Mouse (Mus musculus): ENCODE data around the gene Rcc2. TPM values are rescaled to one million over a fixed set of nuclear protein-coding genes. Genes with fewer than 3 reads are reported as not detected.

The Rcc2 gene
- polyA plus RNA-seq, 1 experiment from 2014 or later: 29.0 TPM

DNA sequence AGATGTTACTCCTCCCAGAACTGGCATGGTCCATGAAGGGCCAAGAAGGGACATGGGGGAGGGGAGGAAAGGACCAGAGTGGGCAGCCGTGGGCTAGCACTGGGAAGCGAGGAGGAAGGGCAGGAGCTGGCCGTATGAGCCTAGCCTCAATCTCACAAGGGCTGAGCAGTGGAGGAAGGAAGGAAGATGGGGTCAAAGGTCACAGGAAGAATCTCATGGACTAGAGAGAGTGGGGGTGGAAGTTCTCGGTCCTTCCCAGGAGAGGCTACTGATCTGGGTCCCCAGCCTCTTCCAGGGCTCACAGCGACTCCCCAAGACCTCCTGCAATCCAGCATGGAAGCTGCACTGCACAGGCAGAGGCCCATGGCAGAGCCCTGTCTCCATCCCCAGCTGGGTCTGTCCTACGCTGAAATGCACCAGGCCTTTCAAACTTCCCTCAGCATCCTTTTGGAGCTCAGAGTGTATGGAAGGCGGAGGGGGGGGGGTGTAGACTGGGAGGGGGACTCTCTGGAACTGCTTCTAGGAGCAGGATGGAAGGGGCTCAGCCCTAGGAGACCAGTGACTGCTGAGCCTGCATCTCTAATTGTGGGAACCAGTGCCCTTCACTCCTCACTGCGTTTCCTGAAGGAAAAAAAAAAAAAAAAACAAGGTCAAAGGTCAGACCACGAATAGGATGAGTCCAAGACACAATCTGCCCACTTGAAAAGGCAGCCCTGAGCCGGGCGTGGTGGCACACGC, 26.6 kb upstream of the Rcc2 start:
- Histone ChIP-seq H3K4me1 (peaks cover 14% of the 10 kb centered on the region; the same call in 1 of the 2 replicates), H3K27ac (peak overlapping the region; percentile 62; the same call in 1 of the 2 replicates), H3K27me3 (ENCODE audit: insufficient read depth, poor library complexity, severe bottlenecking) (0 out of 2 replicates have a peak, but pooled peaks cover 6% of the 10 kb centered on the region), H3K4me3 (no peak overlapping the region), H3K9me3 (no peaks in the 10 kb centered on the region), H3K36me3 (no peaks in the 10 kb centered on the region)
- WGBS: 59% methylated on average over 12 of the region's 12 CpGs
- no peak for DNase-seq (ENCODE audit: low spot score)

DNA sequence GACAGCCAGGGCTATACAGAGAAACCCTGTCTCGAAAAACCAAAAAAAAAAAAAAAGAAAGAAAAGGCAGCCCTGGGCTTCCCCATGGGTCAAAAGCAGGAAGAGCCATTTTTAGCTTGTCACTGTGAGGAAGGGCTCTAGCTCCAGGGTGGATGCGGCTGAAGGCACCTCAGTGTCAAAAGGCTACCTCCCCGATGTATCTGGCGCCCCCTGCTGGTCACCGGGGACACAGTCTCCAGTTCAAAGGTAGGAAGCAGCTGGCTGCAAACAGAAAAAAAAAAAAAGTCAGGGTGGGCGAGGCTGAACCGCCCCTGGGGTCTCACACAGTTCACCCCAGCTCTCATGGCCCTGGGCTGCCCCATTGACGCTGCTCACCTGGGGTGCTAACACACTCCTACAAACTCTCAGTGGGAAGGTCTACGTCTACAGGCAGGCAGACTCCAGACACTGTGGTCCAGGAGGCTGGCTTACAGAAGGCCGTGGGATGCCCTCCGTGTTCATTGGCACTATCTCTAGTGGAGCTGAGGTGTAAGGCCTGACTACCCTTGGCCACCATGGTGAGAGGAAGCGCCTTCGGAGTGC, 25.9 kb upstream of the Rcc2 start:
- peak; percentile 90 for DNase-seq (ENCODE audit: low spot score)
- H3K4me3 ChIP-seq: no peak overlapping the region
- H3K4me1 ChIP-seq: peaks cover 14% of the 10 kb centered on the region
- H3K9me3 ChIP-seq: no peaks in the 10 kb centered on the region
- H3K27ac ChIP-seq: 0 out of 2 replicates have a peak overlapping the region, but pooled peaks have one; percentile 38
- WGBS: 25% methylated on average over 13 of the region's 13 CpGs
- H3K27me3 ChIP-seq (ENCODE audit: insufficient read depth, poor library complexity, severe bottlenecking): 0 out of 2 replicates have a peak, but pooled peaks cover 6% of the 10 kb centered on the region
- H3K36me3 ChIP-seq: no peaks in the 10 kb centered on the region

DNA sequence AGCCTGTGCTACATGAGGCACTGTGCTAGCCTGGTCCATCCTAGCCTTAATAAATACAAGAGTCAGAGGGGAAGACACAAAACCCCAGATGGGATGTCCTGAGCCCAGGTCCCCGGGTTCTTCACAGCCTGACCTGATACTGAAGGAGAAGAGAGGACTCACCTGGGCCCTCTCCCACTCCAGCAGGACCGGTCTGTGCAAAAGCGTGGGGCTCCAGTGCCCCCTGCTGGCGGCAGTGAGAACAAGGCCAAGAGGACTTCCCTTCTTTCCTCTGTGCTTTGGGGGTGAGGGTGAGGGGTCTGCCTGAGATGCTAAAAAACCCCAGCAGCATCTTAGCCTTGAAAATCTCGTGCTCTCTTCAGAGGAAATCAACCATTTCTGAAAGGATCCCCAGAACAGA, 21.3 kb upstream of the Rcc2 start:
- no peak overlapping the region for H3K4me3 ChIP-seq
- H3K27me3 ChIP-seq (ENCODE audit: insufficient read depth, poor library complexity, severe bottlenecking): no peaks in the 10 kb centered on the region
- WGBS: 13% methylated on average over 5 of the region's 5 CpGs
- H3K9me3 ChIP-seq: no peaks in the 10 kb centered on the region
- DNase-seq (ENCODE audit: low spot score): no peak
- peak overlapping the region; percentile 73; the same call in 1 of the 2 replicates for H3K27ac ChIP-seq
- peaks cover 16% of the 10 kb centered on the region for H3K4me1 ChIP-seq
- H3K36me3 ChIP-seq: no peaks in the 10 kb centered on the region

DNA sequence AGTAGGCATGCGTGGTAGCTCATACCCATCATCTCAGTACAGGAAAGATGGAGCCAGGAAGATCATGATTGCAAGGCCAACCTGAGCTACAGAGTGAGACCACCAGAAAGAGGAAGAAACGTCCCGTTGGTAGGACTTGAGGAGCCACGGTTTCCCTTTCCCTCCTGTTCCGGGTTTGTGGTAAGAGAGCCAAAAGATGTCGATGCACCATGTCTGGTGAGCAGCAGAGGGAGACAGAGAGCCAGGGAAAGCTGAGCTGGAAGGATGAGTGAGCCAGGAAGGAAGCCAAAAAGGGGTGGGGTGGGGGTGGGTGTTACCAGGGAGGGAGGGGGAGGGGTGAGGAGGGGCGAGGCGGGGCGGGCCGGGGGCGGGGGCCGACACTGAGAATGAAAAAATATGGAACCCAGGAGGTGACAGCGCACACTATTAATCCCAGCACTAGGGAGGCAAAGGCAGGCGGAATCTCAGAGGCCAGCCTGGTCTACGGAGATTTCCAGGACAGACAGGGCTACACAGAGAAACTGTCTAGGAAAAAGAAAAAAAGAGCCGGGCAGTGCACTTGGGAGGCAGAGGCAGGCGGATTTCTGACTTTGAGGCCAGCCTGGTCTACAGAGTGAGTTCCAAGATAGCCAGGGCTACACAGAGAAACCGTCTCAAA, 20.5 kb upstream of the Rcc2 start:
- H3K27ac ChIP-seq: peak overlapping the region; percentile 73
- peak overlapping the region; percentile 38 for H3K4me3 ChIP-seq

DNA sequence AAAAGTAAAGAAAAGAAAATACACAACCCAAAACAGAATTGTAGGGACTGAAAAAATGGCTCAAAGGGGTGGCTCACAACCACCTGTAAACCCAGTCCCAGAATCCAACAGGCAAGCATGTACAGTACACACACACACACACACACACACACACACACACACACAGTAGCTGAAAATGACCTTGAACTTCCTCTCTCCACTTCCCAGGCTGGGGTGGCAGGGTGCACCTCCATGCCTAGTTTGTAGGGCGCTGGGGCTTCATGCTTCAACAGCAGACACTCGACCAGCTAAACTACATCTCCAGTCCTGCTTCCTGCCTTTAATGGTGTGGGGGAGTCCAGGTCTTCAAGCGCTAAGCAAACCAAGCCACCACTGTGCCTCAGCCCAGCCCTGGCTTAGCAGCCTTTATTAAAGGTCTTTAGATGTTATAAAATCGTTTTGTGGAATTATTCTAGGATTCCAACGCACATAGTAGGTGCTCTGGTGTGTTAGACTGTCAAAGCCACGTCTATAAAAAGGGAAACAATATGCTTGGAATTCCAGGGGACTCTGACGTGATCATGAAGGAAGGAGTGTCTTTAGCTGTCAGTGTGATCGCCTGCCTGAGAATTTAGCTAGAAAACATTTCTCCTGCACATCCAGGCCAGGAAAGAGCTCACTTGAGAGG, 19.5 kb upstream of the Rcc2 start:
- no peak overlapping the region for H3K27ac ChIP-seq
- H3K4me3 ChIP-seq: no peak overlapping the region
- no peaks in the 10 kb centered on the region for H3K36me3 ChIP-seq
- no peaks in the 10 kb centered on the region for H3K27me3 ChIP-seq (ENCODE audit: insufficient read depth, poor library complexity, severe bottlenecking)
- H3K9me3 ChIP-seq: no peaks in the 10 kb centered on the region
- WGBS: 53% methylated on average over 8 of the region's 8 CpGs
- peaks cover 29% of the 10 kb centered on the region for H3K4me1 ChIP-seq
- no peak for DNase-seq (ENCODE audit: low spot score)

More for the DNA sequence above, 20.5 kb upstream of the Rcc2 start:
- DNase-seq (ENCODE audit: low spot score): peak; percentile 88
- H3K36me3 ChIP-seq: no peaks in the 10 kb centered on the region
- 24% methylated on average over 17 of the region's 18 CpGs for WGBS
- H3K9me3 ChIP-seq: no peaks in the 10 kb centered on the region
- no peaks in the 10 kb centered on the region for H3K27me3 ChIP-seq (ENCODE audit: insufficient read depth, poor library complexity, severe bottlenecking)
- peaks cover 25% of the 10 kb centered on the region for H3K4me1 ChIP-seq

DNA sequence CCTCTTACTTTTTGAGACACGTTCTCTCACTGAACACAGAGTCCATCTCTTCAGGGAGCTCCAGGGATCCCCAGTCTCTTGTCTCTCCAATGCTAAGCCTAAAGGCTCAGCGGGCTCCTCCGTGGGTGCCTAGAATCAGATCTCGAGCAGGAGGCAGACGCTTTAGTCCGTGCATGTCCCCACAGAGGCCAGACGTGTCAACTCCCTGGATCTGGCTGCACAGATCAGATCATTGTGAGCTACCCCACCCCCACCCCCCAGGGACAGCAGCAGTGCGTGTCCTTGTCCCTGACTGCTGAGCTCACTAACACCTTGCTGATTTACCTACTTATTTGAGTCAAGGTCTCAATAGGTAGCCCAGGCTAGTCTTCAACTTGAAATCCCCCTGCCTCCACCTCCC, 16.7 kb upstream of the Rcc2 start:
- WGBS: 26% methylated on average over 8 of the region's 8 CpGs
- Histone ChIP-seq H3K27me3 (ENCODE audit: insufficient read depth, poor library complexity, severe bottlenecking) (no peaks in the 10 kb centered on the region), H3K27ac (peak overlapping the region; percentile 76), H3K9me3 (no peaks in the 10 kb centered on the region), H3K4me3 (peak overlapping the region; percentile 45; the same call in 1 of the 2 replicates), H3K36me3 (no peaks in the 10 kb centered on the region), H3K4me1 (peaks cover 34% of the 10 kb centered on the region)
- no peak for DNase-seq (ENCODE audit: low spot score)

DNA sequence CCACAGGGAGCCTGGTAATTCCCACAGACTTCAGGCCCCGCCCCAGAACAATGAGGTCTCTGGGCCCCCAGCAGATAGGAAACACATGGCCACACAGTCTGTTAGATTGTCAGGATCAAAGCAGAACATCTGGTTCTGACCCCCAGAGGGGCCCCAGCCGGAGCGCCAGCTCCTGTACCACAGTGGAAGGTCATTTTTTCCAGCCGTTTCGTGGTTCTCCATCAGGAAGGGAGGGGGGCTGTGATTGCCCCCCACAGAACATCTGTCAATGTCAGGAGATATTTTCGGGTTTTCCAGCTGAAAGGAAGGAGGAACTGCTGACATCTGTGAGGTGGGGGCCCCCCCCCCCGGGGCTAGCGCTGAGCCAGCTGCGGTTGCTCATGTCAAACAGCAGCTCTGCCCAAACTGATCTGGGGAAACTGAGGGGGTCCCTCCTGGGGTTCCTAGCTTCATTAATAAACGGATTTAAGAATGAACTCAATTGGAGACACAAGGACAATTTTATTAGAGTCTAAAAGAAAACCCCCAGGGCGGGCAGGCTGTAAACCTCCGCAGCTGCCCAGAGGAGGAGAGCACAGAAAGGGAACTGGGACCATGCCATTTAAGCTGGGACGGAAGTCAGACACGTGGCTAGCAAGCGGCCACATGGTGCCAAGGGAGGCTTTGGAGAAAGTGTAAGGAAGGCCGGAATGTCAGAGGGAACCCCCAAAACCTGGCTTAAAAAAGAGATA, 16.0 kb upstream of the Rcc2 start:
- H3K36me3 ChIP-seq: no peaks in the 10 kb centered on the region
- peaks cover 34% of the 10 kb centered on the region for H3K4me1 ChIP-seq
- no peaks in the 10 kb centered on the region for H3K9me3 ChIP-seq
- H3K27me3 ChIP-seq (ENCODE audit: insufficient read depth, poor library complexity, severe bottlenecking): 0 out of 2 replicates have a peak, but pooled peaks cover 6% of the 10 kb centered on the region
- peak overlapping the region; percentile 76 for H3K27ac ChIP-seq
- DNase-seq (ENCODE audit: low spot score): peak; percentile 92
- peak overlapping the region; percentile 45 for H3K4me3 ChIP-seq
- 9% methylated on average over 16 of the region's 16 CpGs for WGBS

DNA sequence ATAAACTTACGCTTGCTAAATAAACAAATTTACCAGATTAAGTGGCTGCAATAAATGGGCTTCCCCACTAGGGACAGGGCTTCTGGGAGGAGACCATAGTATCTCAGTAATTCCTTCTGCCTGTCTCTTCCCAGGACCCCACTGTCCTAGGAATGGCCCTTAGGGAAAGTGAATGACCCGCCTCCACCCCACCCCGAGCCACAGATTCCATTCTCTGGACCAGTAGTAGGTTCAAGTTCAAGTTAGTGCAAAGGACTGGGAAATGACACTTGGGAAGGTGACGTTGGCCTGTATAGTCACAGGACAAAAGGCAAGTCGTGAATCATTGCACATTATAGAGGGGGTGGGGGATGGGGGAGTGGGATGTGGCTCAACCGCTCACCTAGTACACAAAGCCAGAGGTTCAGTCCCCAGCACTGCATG, 15.4 kb upstream of the Rcc2 start:
- H3K4me1 ChIP-seq: peaks cover 30% of the 10 kb centered on the region
- no peaks in the 10 kb centered on the region for H3K36me3 ChIP-seq
- WGBS: 39% methylated on average over 6 of the region's 6 CpGs
- H3K27ac ChIP-seq: peak overlapping the region; percentile 76
- H3K9me3 ChIP-seq: no peaks in the 10 kb centered on the region
- 0 out of 2 replicates have a peak, but pooled peaks cover 7% of the 10 kb centered on the region for H3K27me3 ChIP-seq (ENCODE audit: insufficient read depth, poor library complexity, severe bottlenecking)
- peak overlapping the region; percentile 45 for H3K4me3 ChIP-seq
- DNase-seq (ENCODE audit: low spot score): no peak

DNA sequence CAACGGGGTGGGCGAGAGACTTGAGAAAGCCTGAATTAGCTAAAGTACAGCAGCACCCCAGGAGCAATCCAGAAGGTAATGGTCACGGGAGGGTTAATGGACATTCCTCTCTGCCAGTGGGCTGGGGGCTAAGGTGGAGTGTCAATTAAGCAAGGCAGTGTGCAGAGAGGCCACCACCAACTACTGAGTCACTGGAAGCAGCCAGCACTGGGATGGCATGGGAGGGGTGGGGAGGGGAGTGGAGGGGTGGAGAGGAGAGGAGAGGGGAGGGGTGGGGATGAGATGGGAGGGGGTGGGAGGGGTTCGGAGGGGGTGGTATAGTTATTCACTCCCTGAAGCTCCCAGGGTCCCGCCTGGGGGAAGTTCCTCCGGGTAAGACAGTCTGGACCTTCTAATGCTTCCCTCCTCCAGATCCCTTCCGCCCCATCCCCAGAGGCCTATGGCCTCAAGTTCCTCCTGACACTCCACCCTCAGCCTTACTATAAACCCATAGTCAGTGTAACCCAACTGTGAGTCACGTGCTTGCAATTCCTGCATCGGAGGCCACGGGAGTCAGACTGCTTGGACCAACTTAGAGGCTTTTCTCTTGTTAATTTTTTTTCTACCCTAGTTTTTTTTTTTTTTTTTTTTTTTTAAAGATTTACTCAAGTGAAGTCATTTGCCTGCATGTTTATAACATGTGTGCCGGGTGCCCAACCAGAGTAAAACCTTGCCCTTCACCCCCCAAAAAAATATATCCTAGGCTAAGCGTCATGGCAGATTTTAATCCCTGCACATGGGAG, 12.1 kb upstream of the Rcc2 start:
- no peaks in the 10 kb centered on the region for H3K36me3 ChIP-seq
- H3K9me3 ChIP-seq: no peaks in the 10 kb centered on the region
- DNase-seq (ENCODE audit: low spot score): no peak
- peaks cover 12% of the 10 kb centered on the region; the same call in 1 of the 2 replicates for H3K27me3 ChIP-seq (ENCODE audit: insufficient read depth, poor library complexity, severe bottlenecking)
- peaks cover 32% of the 10 kb centered on the region for H3K4me1 ChIP-seq
- no peak overlapping the region for H3K4me3 ChIP-seq
- H3K27ac ChIP-seq: no peak overlapping the region
- WGBS: 58% methylated on average over 12 of the region's 12 CpGs

DNA sequence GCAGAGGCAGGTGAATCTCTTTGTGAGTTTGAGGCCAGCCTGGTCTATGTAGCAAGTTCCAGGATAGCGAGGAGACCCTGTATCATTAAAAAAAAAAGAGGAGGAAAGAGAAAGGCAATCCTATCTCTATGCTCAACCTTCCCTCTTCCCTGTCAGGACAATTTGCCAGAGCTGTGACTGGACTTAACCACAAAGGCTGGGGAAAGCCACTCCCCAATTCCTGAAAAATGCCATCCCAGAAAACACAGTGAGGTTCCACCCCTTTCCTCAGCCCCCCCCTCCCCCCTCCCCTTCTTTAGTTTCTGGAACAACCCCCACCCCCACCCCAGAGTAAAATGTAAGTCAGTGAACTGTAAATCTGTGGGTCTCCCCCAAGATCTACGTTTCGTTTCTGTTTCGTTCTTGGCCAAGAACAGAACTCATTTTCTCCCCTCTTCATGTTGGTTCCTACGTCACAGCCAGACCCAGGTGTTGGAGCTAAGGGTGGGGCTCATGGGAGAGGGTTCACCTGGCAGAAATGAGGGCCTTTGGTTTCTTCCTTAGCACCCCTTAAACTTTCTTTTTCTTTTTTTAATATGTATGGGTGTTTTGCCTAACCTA, 11.4 kb upstream of the Rcc2 start:
- 83% methylated on average over 5 of the region's 5 CpGs for WGBS
- no peak overlapping the region for H3K4me3 ChIP-seq
- no peaks in the 10 kb centered on the region for H3K9me3 ChIP-seq
- no peak for DNase-seq (ENCODE audit: low spot score)
- H3K27ac ChIP-seq: no peak overlapping the region
- no peaks in the 10 kb centered on the region for H3K36me3 ChIP-seq
- H3K4me1 ChIP-seq: peaks cover 28% of the 10 kb centered on the region
- peaks cover 12% of the 10 kb centered on the region; the same call in 1 of the 2 replicates for H3K27me3 ChIP-seq (ENCODE audit: insufficient read depth, poor library complexity, severe bottlenecking)

DNA sequence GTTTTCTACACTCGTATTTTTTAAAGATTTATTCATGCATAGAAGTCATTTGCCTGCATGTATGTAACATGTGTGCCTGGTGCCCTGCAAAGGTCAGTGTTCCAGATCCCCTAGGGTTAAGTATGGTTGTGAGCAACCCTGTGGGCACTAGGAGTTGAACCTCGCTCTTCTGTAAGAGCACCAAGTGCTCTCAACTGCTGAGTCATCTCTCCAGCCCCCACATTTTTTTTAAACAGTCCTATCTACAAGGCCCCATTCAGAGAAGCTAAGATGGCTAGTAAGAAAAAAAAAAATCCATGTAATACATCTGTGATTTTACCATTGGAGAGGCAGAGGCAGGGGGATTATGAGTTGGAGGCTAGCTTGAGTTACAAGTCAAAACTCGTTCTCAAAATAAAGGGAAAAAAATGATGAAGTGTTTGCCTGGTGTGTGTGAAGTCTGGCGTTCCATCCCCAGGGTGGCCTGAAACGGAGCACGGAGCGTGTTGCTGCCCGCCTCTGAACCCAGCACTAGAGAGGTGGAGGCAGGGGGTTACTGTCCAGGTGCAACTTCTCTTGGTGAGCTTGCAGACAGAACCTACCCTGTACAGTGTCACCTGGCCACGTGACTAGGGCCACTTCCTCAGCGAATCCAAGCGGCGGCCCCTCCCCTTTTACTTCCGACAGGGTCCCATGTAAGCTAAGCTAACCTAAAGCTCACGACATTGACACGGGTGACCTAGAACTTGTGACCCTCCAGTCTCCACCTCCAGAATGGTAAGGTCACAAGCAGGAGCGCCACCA, 10.3 kb upstream of the Rcc2 start:
- peaks cover 12% of the 10 kb centered on the region; the same call in 1 of the 2 replicates for H3K27me3 ChIP-seq (ENCODE audit: insufficient read depth, poor library complexity, severe bottlenecking)
- no peaks in the 10 kb centered on the region for H3K9me3 ChIP-seq
- peak; percentile 79 for DNase-seq (ENCODE audit: low spot score)
- no peak overlapping the region for H3K4me3 ChIP-seq
- WGBS: 60% methylated on average over 16 of the region's 16 CpGs
- 0 out of 2 replicates have a peak overlapping the region, but pooled peaks have one; percentile 25 for H3K27ac ChIP-seq
- H3K4me1 ChIP-seq: peaks cover 16% of the 10 kb centered on the region
- no peaks in the 10 kb centered on the region for H3K36me3 ChIP-seq
